Mouse (Mus musculus): ENCODE measurements around the gene Ghdc. TPM values are rescaled to one million over a fixed set of nuclear protein-coding genes. Genes with fewer than 3 reads are reported as not detected.

Ghdc gene
- polyA plus RNA-seq, 1 experiment from 2014 or later = 4.7 TPM

GRCm38 (mm10) chr11:100724919-100725512 lies 45.7 kb downstream of the Ghdc start:
- whole genome bisulfite sequencing = 64% methylated on average over 5 of the region's 5 CpGs
- Histone ChIP-seq H3K9me3 (no peaks in the 10 kb centered on the region), H3K4me2 (no peak overlapping the region), H3K36me3 (peaks cover 19% of the 10 kb centered on the region), H3K4me3 (no peak overlapping the region), H3K9ac (no peak overlapping the region), H3K27ac (replicated peaks) (no peak overlapping the region), H3K4me1 (replicated peaks) (peaks cover 39% of the 10 kb centered on the region), H3K27me3 (no peaks in the 10 kb centered on the region)
- ATAC-seq (ENCODE audit: low read depth) = no peak

- no peak overlapping the region for H3K27ac ChIP-seq (replicated peaks)
- no peak overlapping the region for H3K4me2 ChIP-seq
- H3K36me3 ChIP-seq = peaks cover 22% of the 10 kb centered on the region
- H3K4me3 ChIP-seq = no peak overlapping the region
- 52% methylated on average over 2 of the region's 2 CpGs for whole genome bisulfite sequencing
- H3K9ac ChIP-seq = no peak overlapping the region
- no peaks in the 10 kb centered on the region for H3K27me3 ChIP-seq
- ATAC-seq (ENCODE audit: low read depth) = no peak
- no peaks in the 10 kb centered on the region for H3K9me3 ChIP-seq
- H3K4me1 ChIP-seq (replicated peaks) = peaks cover 43% of the 10 kb centered on the region
These were observed 48.2 kb downstream of the Ghdc start for GRCm38 (mm10) chr11:100722493-100723028.

- Histone ChIP-seq H3K4me2 (no peak overlapping the region), H3K27ac (replicated peaks) (0 out of 2 replicates have a peak overlapping the region, but pooled peaks have one; percentile 42), H3K4me3 (no peak overlapping the region), H3K4me1 (replicated peaks) (peaks cover 43% of the 10 kb centered on the region), H3K27me3 (no peaks in the 10 kb centered on the region), H3K9ac (0 out of 2 replicates have a peak overlapping the region, but pooled peaks have one; percentile 12), H3K9me3 (no peaks in the 10 kb centered on the region), H3K36me3 (peaks cover 29% of the 10 kb centered on the region)
- ATAC-seq (ENCODE audit: low read depth) = no peak
- WGBS = 71% methylated on average over 8 of the region's 8 CpGs
These were observed 48.8 kb downstream of the Ghdc start for GRCm38 (mm10) chr11:100721776-100722492.

GRCm38 (mm10) chr11:100721254-100721653 lies 49.5 kb downstream of the Ghdc start:
- Histone ChIP-seq H3K27ac (replicated peaks) (peak overlapping the region; percentile 42; the same call in 1 of the 2 replicates), H3K9ac (no peak overlapping the region), H3K27me3 (no peaks in the 10 kb centered on the region), H3K9me3 (no peaks in the 10 kb centered on the region), H3K36me3 (peaks cover 36% of the 10 kb centered on the region), H3K4me1 (replicated peaks) (peaks cover 43% of the 10 kb centered on the region), H3K4me2 (no peak overlapping the region), H3K4me3 (no peak overlapping the region)
- ATAC-seq (ENCODE audit: low read depth) = no peak
- 71% methylated on average over 4 of the region's 4 CpGs for whole genome bisulfite sequencing

GRCm38 (mm10) chr11:100720345-100720744 lies 50.4 kb downstream of the Ghdc start:
- Histone ChIP-seq H3K36me3 (peaks cover 45% of the 10 kb centered on the region), H3K4me3 (no peak overlapping the region), H3K9me3 (no peaks in the 10 kb centered on the region), H3K4me1 (replicated peaks) (peaks cover 41% of the 10 kb centered on the region), H3K27me3 (no peaks in the 10 kb centered on the region), H3K27ac (replicated peaks) (peak overlapping the region; percentile 29; the same call in 1 of the 2 replicates), H3K4me2 (no peak overlapping the region), H3K9ac (no peak overlapping the region)
- 76% methylated on average over 5 of the region's 5 CpGs for WGBS
- ATAC-seq (ENCODE audit: low read depth) = no peak

GRCm38 (mm10) chr11:100719893-100720292 lies 50.9 kb downstream of the Ghdc start:
- WGBS = 88% methylated on average over 11 of the region's 11 CpGs
- Histone ChIP-seq H3K4me3 (no peak overlapping the region), H3K27ac (replicated peaks) (no peak overlapping the region), H3K36me3 (peaks cover 49% of the 10 kb centered on the region), H3K9ac (no peak overlapping the region), H3K4me1 (replicated peaks) (peaks cover 37% of the 10 kb centered on the region), H3K27me3 (no peaks in the 10 kb centered on the region), H3K9me3 (no peaks in the 10 kb centered on the region), H3K4me2 (no peak overlapping the region)
- ATAC-seq (ENCODE audit: low read depth) = no peak

- WGBS = 78% methylated on average over 3 of the region's 3 CpGs
- no peak for ATAC-seq (ENCODE audit: low read depth)
- H3K9ac ChIP-seq = no peak overlapping the region
- peaks cover 51% of the 10 kb centered on the region for H3K36me3 ChIP-seq
- no peak overlapping the region for H3K27ac ChIP-seq (replicated peaks)
- no peak overlapping the region for H3K4me3 ChIP-seq
- H3K9me3 ChIP-seq = no peaks in the 10 kb centered on the region
- no peak overlapping the region for H3K4me2 ChIP-seq
- H3K4me1 ChIP-seq (replicated peaks) = peaks cover 33% of the 10 kb centered on the region
- H3K27me3 ChIP-seq = no peaks in the 10 kb centered on the region
These were observed 51.4 kb downstream of the Ghdc start for GRCm38 (mm10) chr11:100719312-100719711.

- Histone ChIP-seq H3K36me3 (peaks cover 51% of the 10 kb centered on the region), H3K27me3 (no peaks in the 10 kb centered on the region), H3K9ac (no peak overlapping the region), H3K27ac (replicated peaks) (no peak overlapping the region), H3K4me1 (replicated peaks) (peaks cover 38% of the 10 kb centered on the region), H3K9me3 (no peaks in the 10 kb centered on the region), H3K4me3 (no peak overlapping the region), H3K4me2 (no peak overlapping the region)
- ATAC-seq (ENCODE audit: low read depth) = no peak
- 91% methylated on average over 4 of the region's 4 CpGs for WGBS
These were observed 51.9 kb downstream of the Ghdc start for GRCm38 (mm10) chr11:100718866-100719265.

GRCm38 (mm10) chr11:100718462-100718861 lies 52.3 kb downstream of the Ghdc start:
- no peak for ATAC-seq (ENCODE audit: low read depth)
- H3K4me3 ChIP-seq = no peak overlapping the region

GRCm38 (mm10) chr11:100716649-100717048 lies 54.1 kb downstream of the Ghdc start:
- Histone ChIP-seq H3K27ac (replicated peaks) (no peak overlapping the region), H3K36me3 (peaks cover 51% of the 10 kb centered on the region), H3K4me3 (no peak overlapping the region), H3K4me2 (no peak overlapping the region), H3K9me3 (no peaks in the 10 kb centered on the region), H3K4me1 (replicated peaks) (peaks cover 38% of the 10 kb centered on the region), H3K9ac (no peak overlapping the region), H3K27me3 (no peaks in the 10 kb centered on the region)
- WGBS = 87% methylated on average over 3 of the region's 3 CpGs
- no peak for ATAC-seq (ENCODE audit: low read depth)

More at GRCm38 (mm10) chr11:100718462-100718861, 52.3 kb downstream of the Ghdc start:
- no peak overlapping the region for H3K27ac ChIP-seq (replicated peaks)
- peaks cover 51% of the 10 kb centered on the region for H3K36me3 ChIP-seq
- H3K4me1 ChIP-seq (replicated peaks) = peaks cover 42% of the 10 kb centered on the region
- H3K4me2 ChIP-seq = no peak overlapping the region
- H3K9me3 ChIP-seq = no peaks in the 10 kb centered on the region
- H3K27me3 ChIP-seq = no peaks in the 10 kb centered on the region
- no peak overlapping the region for H3K9ac ChIP-seq
- 93% methylated on average over 7 of the region's 7 CpGs for WGBS

Measured in neural tube, embryonic 13.5 days (tissue).